Comparison of ENCODE assay signal across 8 mouse cellular contexts in the genomic region with DNA sequence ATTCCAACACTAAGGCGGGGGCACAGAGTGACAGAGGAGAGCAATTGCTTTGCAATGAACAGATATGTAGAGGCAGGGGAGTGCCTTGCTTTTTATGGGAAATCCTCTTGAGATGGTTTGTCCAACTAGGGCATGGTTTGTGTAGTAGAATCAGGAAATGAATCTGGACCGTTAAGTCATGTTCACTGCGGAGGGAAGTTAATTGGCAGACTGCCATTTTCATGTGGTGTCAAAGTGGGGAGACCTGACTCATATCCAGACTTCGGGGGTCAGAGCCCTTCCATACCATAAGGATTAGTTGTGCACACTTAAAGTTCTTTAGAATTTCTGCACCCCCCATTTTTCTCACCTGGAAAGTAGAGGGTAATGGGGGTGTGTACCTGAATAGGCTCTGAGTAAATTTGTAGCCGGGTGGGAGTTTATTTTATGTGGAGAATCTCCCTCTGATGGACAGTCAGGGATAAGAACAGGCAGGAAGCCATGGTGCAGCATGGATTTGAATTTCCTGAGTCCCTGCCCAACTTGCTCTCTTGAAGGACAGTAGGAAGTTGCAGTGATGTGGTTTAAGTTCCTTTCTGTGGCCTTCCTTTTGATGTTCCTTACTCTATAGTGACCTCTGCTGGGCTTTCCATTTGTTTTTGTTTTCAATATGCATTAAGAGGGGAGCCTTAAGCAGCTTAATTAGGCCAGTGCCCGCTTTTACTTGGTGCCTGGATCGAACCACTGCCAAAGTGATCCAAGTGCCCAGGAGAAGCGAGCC.
DNase-seq lines count a peak whose midpoint lies in the region; ATAC-seq lines count a peak whose summit lies in the region.

No protein-coding gene starts in this region.

- DNase-seq in layer of hippocampus, adult 11-12 months (ENCODE audit: low spot score) = peak; percentile 61
- no peak for DNase-seq in layer of hippocampus, postnatal 36 days
- peak; percentile 56 for DNase-seq in MEL-GATA-1-ER (ENCODE audit: extremely low read depth, low read depth)
- peak; percentile 20 for DNase-seq in c-Kit-positive CD71-positive TER-119-negative erythroid progenitor cells, embryonic 14.5 days (ENCODE audit: low read depth)
- DNase-seq in kidney, adult 9 months = peak; percentile 70
- no peak for DNase-seq in thymus, postnatal 25 days
- no peak for DNase-seq in adrenal gland, adult 18-20 months (ENCODE audit: low spot score in 2 of 2)

- 0 out of 2 replicates have a peak, but pooled peaks have one; percentile 20 for ATAC-seq in monocyte, adult 5-6 weeks (replicated peaks; ENCODE audit: insufficient number of reproducible peaks, low FRiP score, low TSS enrichment, poor library complexity, severe bottlenecking)

Comparison
In these comparisons a context has a peak if more than half of its experiments do, and no peak if none do; other contexts are left out.
1. DNase-seq: peak in layer of hippocampus, adult 11-12 months (single experiment), MEL-GATA-1-ER (single experiment), c-Kit-positive CD71-positive TER-119-negative erythroid progenitor cells, embryonic 14.5 days (single experiment) and kidney, adult 9 months (single experiment); none in layer of hippocampus, postnatal 36 days (0 of 2), thymus, postnatal 25 days (single experiment) and adrenal gland, adult 18-20 months (0 of 2).